Mouse (Mus musculus) C2C12 (cell line): Measurements from ENCODE around the gene Shisal1. TPM values are rescaled to one million over a fixed set of nuclear protein-coding genes. Genes with fewer than 3 reads are reported as not detected.

Experiments used
- H3K27me3 ChIP-seq: one replicate; pipeline ENCODE4 v1.6.1; 2011; ENCODE audit not compliant: control insufficient read depth, insufficient read depth, insufficient read length
- H3K36me3 ChIP-seq: one replicate; pipeline ENCODE4 v1.6.1; 2011; ENCODE audit not compliant: control insufficient read depth, insufficient read depth
- H3K4me3 ChIP-seq: one replicate; pipeline ENCODE4 v1.5.1; 2011; ENCODE audit warnings: mild to moderate bottlenecking, control low read depth; ENCODE audit not compliant: poor library complexity, insufficient read depth, severe bottlenecking
- H3K79me2 ChIP-seq: one replicate; pipeline ENCODE4 v1.6.1; 2011; ENCODE audit not compliant: control insufficient read depth, insufficient read depth
- H3K79me3 ChIP-seq: one replicate; pipeline ENCODE4 v1.6.1; 2011; ENCODE audit warnings: low read depth, control low read depth
- H3ac ChIP-seq: one replicate; pipeline ENCODE3; 2011; ENCODE audit warnings: low read depth; ENCODE audit not compliant: control insufficient read depth, insufficient read length
- CEBPB ChIP-seq: IDR thresholded peaks from one replicate; pipeline ENCODE4 v1.6.1; 2011; ENCODE audit warnings: low read depth, mild to moderate bottlenecking, control low read depth, moderate library complexity
- CTCF ChIP-seq: IDR thresholded peaks from one replicate; pipeline ENCODE4 v1.5.1; 2011; ENCODE audit not compliant: control insufficient read depth, insufficient read depth, insufficient read length
- FOSL1 ChIP-seq: IDR thresholded peaks from one replicate; pipeline ENCODE4 v1.8.0; 2011; ENCODE audit warnings: mild to moderate bottlenecking, low read length; ENCODE audit not compliant: poor library complexity, insufficient read depth, severe bottlenecking
- MAX ChIP-seq: IDR thresholded peaks from one replicate; pipeline ENCODE4 v1.6.1; 2011; ENCODE audit warnings: mild to moderate bottlenecking, control low read depth
- MYOD1 ChIP-seq: IDR thresholded peaks from one replicate; pipeline ENCODE4 v1.6.1; 2011; ENCODE audit warnings: low read depth; ENCODE audit not compliant: control insufficient read depth, insufficient read length
- MYOG ChIP-seq: IDR thresholded peaks from one replicate; pipeline ENCODE4 v1.6.1; 2011; ENCODE audit not compliant: control insufficient read depth, insufficient read length; ENCODE audit errors: extremely low read depth
- USF1 ChIP-seq: IDR thresholded peaks from one replicate; pipeline ENCODE4 v1.6.1; 2011; ENCODE audit warnings: low read depth, mild to moderate bottlenecking, control low read depth, moderate library complexity
- polyA plus RNA-seq: library from polyadenylated mRNA; unstranded; fragments of >200 nt; fragmentation: generic; extraction: Trizol; gene quantifications from one replicate; pipeline ENCODE4 v1.2.1, GENCODE M21; 2012; ENCODE audit warnings: missing spikeins

Gene Shisal1
- polyA plus RNA-seq, 1 experiment = not detected

GRCm38 (mm10) chr15:84450441-84451183 lies 3.7 kb upstream of the Shisal1 start:
- no peaks in the 10 kb centered on the region for H3K36me3 ChIP-seq
- peak overlapping the region; percentile 44 for H3ac ChIP-seq
- peak; percentile 17 for TF ChIP-seq MYOD1
- TF ChIP-seq CTCF = no peak
- TF ChIP-seq MYOG = no peak
- TF ChIP-seq CEBPB = no peak
- no peak overlapping the region for H3K4me3 ChIP-seq
- H3K79me3 ChIP-seq = no peaks in the 10 kb centered on the region
- H3K27me3 ChIP-seq = peaks cover 35% of the 10 kb centered on the region
- no peaks in the 10 kb centered on the region for H3K79me2 ChIP-seq

- TF ChIP-seq FOSL1 = no peak
- TF ChIP-seq CEBPB = no peak
- TF ChIP-seq CTCF = no peak
- no peak for TF ChIP-seq MYOD1
- no peak for TF ChIP-seq MYOG
- no peak for TF ChIP-seq USF1
- TF ChIP-seq MAX = no peak
- no peak overlapping the region for H3ac ChIP-seq
- H3K79me3 ChIP-seq = no peaks in the 10 kb centered on the region
- no peaks in the 10 kb centered on the region for H3K36me3 ChIP-seq
- peaks cover 71% of the 10 kb centered on the region for H3K27me3 ChIP-seq
- no peaks in the 10 kb centered on the region for H3K79me2 ChIP-seq
- no peak overlapping the region for H3K4me3 ChIP-seq
These were observed 833 bp downstream of the Shisal1 start for GRCm38 (mm10) chr15:84445812-84446716.

DNA sequence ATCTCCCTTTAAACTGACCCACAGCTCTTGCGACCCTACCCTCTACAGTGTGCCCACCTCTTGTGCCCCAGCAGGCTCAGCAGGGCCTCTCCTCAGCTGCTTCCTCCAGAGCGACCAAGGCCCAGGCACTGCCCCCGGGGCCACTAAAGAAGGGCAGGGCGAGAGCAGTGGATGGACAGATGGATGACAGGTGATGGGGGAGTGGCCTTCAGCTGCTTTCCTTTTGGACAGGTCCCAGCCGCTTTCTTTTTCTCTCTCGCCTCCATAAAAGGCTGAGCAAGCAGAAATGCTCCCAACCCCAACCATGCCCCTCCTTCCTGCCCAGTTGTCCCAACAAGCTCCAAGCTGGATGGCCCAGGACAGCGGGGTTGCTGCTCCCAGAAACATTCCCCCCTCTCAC lies 2.7 kb downstream of the Shisal1 start:
- H3K36me3 ChIP-seq = no peaks in the 10 kb centered on the region
- no peak overlapping the region for H3K4me3 ChIP-seq
- TF ChIP-seq CEBPB (no peak), MYOD1 (no peak), CTCF (no peak), FOSL1 (no peak), USF1 (no peak), MYOG (no peak), MAX (no peak)
- no peak overlapping the region for H3ac ChIP-seq
- H3K79me2 ChIP-seq = no peaks in the 10 kb centered on the region
- H3K27me3 ChIP-seq = peaks cover 88% of the 10 kb centered on the region
- no peaks in the 10 kb centered on the region for H3K79me3 ChIP-seq

DNA sequence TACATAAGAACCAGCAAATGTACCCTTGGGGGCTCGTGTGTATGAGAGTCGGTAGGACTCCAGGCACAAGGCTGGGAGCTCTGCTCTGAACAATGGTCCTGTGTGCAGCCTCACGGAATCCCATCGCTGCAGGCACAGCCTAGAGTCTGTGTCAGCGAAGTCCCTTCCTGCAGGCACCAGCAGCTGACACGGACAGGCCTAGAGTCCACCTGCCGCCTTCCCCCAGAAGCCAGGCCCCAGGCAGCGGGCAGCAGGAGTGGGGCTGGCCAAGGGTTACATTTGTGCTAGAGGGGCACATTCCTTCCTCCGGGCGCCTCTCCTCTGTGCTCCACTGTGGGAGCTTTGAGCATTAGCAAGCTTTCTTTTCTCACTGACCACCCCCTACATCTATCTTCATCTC lies 3.3 kb downstream of the Shisal1 start:
- TF ChIP-seq USF1 (no peak), MYOG (no peak), CEBPB (no peak), MAX (no peak), MYOD1 (no peak), FOSL1 (no peak), CTCF (no peak)
- no peak overlapping the region for H3ac ChIP-seq
- no peak overlapping the region for H3K4me3 ChIP-seq
- H3K27me3 ChIP-seq = peaks cover 87% of the 10 kb centered on the region
- H3K79me3 ChIP-seq = no peaks in the 10 kb centered on the region
- H3K36me3 ChIP-seq = no peaks in the 10 kb centered on the region
- no peaks in the 10 kb centered on the region for H3K79me2 ChIP-seq

- H3K4me3 ChIP-seq = no peak overlapping the region
- H3K79me3 ChIP-seq = no peaks in the 10 kb centered on the region
- no peaks in the 10 kb centered on the region for H3K36me3 ChIP-seq
- peaks cover 83% of the 10 kb centered on the region for H3K27me3 ChIP-seq
- H3K79me2 ChIP-seq = no peaks in the 10 kb centered on the region
- no peak for TF ChIP-seq CTCF
- no peak overlapping the region for H3ac ChIP-seq
These were observed 5.1 kb downstream of the Shisal1 start for GRCm38 (mm10) chr15:84441682-84442315.

DNA sequence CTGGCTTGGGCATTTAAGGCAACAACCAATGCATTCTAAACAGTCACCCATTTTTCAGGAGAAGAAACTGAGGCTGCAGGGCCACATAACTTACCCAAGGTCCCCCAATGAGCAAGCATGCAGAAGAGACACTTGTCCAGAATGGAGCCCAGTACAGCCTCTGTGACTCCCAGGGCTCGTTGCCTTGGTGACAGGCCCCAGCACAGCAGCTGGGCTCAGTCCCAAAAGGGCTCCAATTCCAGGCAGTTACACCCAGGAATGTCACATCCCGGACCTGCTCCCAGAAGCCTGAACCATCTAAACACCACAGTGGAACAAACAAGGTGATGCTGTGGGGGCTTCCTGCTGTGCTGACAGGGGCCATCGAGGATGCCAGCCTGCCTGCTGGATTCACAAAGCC lies 6.1 kb downstream of the Shisal1 start:
- Histone ChIP-seq H3K36me3 (no peaks in the 10 kb centered on the region), H3K4me3 (no peak overlapping the region), H3K79me3 (no peaks in the 10 kb centered on the region), H3K27me3 (peaks cover 74% of the 10 kb centered on the region), H3K79me2 (no peaks in the 10 kb centered on the region), H3ac (no peak overlapping the region)
- no peak for TF ChIP-seq CTCF
- TF ChIP-seq MYOG = no peak
- no peak for TF ChIP-seq MAX
- no peak for TF ChIP-seq FOSL1
- TF ChIP-seq CEBPB = no peak
- no peak for TF ChIP-seq USF1
- TF ChIP-seq MYOD1 = no peak
